Mouse (Mus musculus): Measurements from ENCODE around the gene Cts3.

- TF ChIP-seq POLR2A (IDR thresholded peaks at IDR 0.05; ENCODE audit: insufficient read length, low read depth) (no peak), TCF12 (IDR thresholded peaks at IDR 0.05; ENCODE audit: insufficient read depth, poor library complexity, severe bottlenecking) (no peak), CEBPB (IDR thresholded peaks at IDR 0.05; ENCODE audit: insufficient read depth, poor library complexity, severe bottlenecking) (no peak), MYOG (IDR thresholded peaks at IDR 0.05; ENCODE audit: control insufficient read depth in 1 of 3, insufficient read depth in 1 of 3, insufficient read length in 2 of 3, low read depth in 2 of 3) (no peak), E2F4 (IDR thresholded peaks at IDR 0.05; ENCODE audit: insufficient read depth) (no peak), MAX (IDR thresholded peaks at IDR 0.05; ENCODE audit: low read depth) (no peak), MYOD1 (IDR thresholded peaks at IDR 0.05; ENCODE audit: control insufficient read depth in 1 of 3, insufficient read length in 2 of 3, low read depth in 2 of 3) (no peak), POLR2AphosphoS2 (IDR thresholded peaks at IDR 0.05; ENCODE audit: insufficient read length, low read depth) (no peak), REST (IDR thresholded peaks at IDR 0.05; ENCODE audit: insufficient read depth, insufficient read length) (no peak)
Observed at GRCm38 (mm10) chr13:61541631-61542030, 28.3 kb downstream of the Cts3 start, which contains the start of gene Ctsm.
